Mouse (Mus musculus) lung, embryonic 16.5 days (tissue): ENCODE results near the gene Nptn. TPM values are rescaled to one million over a fixed set of nuclear protein-coding genes. Genes with fewer than 3 reads are reported as not detected.

ENCODE experiments used
- ATAC-seq: fragments of 200-750 bp; cut with Nextera tagmentation; 2 replicates; pipeline ENCODE4 v1.8.0; 2017; ENCODE audit warnings: low read depth, mild to moderate bottlenecking, moderate library complexity
- H3K27ac ChIP-seq: fragments of 300-500 bp; sonication (generic); 2 replicates; pipeline ENCODE4 v1.5.1; 2014; ENCODE audit warnings: mild to moderate bottlenecking, control low read depth, low read length
- H3K27me3 ChIP-seq: fragments of 300-500 bp; sonication (generic); 2 replicates; pipeline ENCODE4 v1.6.1; 2014; ENCODE audit warnings: low read depth, low read length, mixed read lengths; ENCODE audit not compliant: control insufficient read depth, insufficient read depth
- H3K36me3 ChIP-seq: fragments of 300-500 bp; sonication (generic); 2 replicates; pipeline ENCODE4 v1.6.1; 2014; ENCODE audit warnings: low read length; ENCODE audit not compliant: control insufficient read depth, insufficient read depth
- H3K4me1 ChIP-seq: fragments of 300-500 bp; sonication (generic); replicated peaks from 2 replicates; pipeline ENCODE4 v1.6.1; 2014; ENCODE audit warnings: low read length, mixed read lengths; ENCODE audit not compliant: control insufficient read depth, insufficient read depth
- H3K4me2 ChIP-seq: fragments of 300-500 bp; sonication (generic); 2 replicates; pipeline ENCODE4 v1.6.1; 2014; ENCODE audit warnings: low read depth, low read length, control low read depth
- H3K4me3 ChIP-seq: fragments of 300-500 bp; sonication (generic); 2 replicates; pipeline ENCODE4 v1.5.1; 2014; ENCODE audit warnings: mild to moderate bottlenecking, low read length, control low read depth
- H3K9ac ChIP-seq: fragments of 300-500 bp; sonication (generic); 2 replicates; pipeline ENCODE4 v1.6.1; 2014; ENCODE audit warnings: low read length, control low read depth
- H3K9me3 ChIP-seq: fragments of 300-500 bp; sonication (generic); 2 replicates; pipeline ENCODE4 v1.6.1; 2016; ENCODE audit warnings: low read length; ENCODE audit not compliant: control insufficient read depth
- WGBS: fragments of 180-500 bp; shearing (Covaris S2); extraction: QIAGEN DNeasy Blood & Tissue Kit; methylation state at CpG from one replicate; pipeline ENCODE4 v1.1.7; 2014; 5-methylcytosine and 5-hydroxymethylcytosine counted together
- polyA plus RNA-seq: library from polyadenylated mRNA; unstranded; fragments of >200 nt; fragmentation: Nextera tagmentation; extraction: Ambion mirVana; gene quantifications from 2 replicates; pipeline ENCODE4 v1.2.1, GENCODE M21; 2015

Nptn gene
- polyA plus RNA-seq, 1 experiment from 2014 or later = 142 TPM

- Histone ChIP-seq H3K27ac (no peak overlapping the region), H3K9ac (no peak overlapping the region), H3K27me3 (no peaks in the 10 kb centered on the region), H3K4me1 (no peaks in the 10 kb centered on the region), H3K9me3 (no peaks in the 10 kb centered on the region), H3K36me3 (peaks cover 7% of the 10 kb centered on the region), H3K4me2 (no peak overlapping the region), H3K4me3 (no peak overlapping the region)
- no peak for ATAC-seq
- 73% methylated on average over 2 of the region's 2 CpGs for WGBS
These were observed 48.4 kb downstream of the Nptn start for GRCm38 (mm10) chr9:58630441-58630840.

GRCm38 (mm10) chr9:58648406-58649264, 66.6 kb downstream of the Nptn start:
- 81% methylated on average over 6 of the region's 6 CpGs for WGBS
- ATAC-seq = no peak
- Histone ChIP-seq H3K4me2 (no peak overlapping the region), H3K27ac (no peak overlapping the region), H3K9ac (no peak overlapping the region), H3K36me3 (peaks cover 13% of the 10 kb centered on the region), H3K27me3 (no peaks in the 10 kb centered on the region), H3K4me3 (no peak overlapping the region), H3K4me1 (no peaks in the 10 kb centered on the region; the same call in 1 of the 2 replicates), H3K9me3 (no peaks in the 10 kb centered on the region)

- ATAC-seq = no peak
- WGBS = 70% methylated on average over 4 of the region's 4 CpGs
- no peaks in the 10 kb centered on the region for H3K9me3 ChIP-seq
- H3K4me2 ChIP-seq = no peak overlapping the region
- H3K27me3 ChIP-seq = no peaks in the 10 kb centered on the region
- no peak overlapping the region for H3K9ac ChIP-seq
- peaks cover 11% of the 10 kb centered on the region for H3K36me3 ChIP-seq
- no peaks in the 10 kb centered on the region; the same call in 1 of the 2 replicates for H3K4me1 ChIP-seq
- no peak overlapping the region for H3K4me3 ChIP-seq
- no peak overlapping the region for H3K27ac ChIP-seq
These were observed 67.2 kb downstream of the Nptn start for GRCm38 (mm10) chr9:58649265-58649626.

- ATAC-seq = no peak; the same call in 1 of the 2 replicates
- WGBS = 56% methylated on average over 4 of the region's 4 CpGs
- Histone ChIP-seq H3K9me3 (no peaks in the 10 kb centered on the region), H3K27me3 (no peaks in the 10 kb centered on the region), H3K4me3 (no peak overlapping the region), H3K36me3 (peaks cover 7% of the 10 kb centered on the region), H3K4me1 (no peaks in the 10 kb centered on the region; the same call in 1 of the 2 replicates), H3K4me2 (no peak overlapping the region), H3K27ac (no peak overlapping the region), H3K9ac (no peak overlapping the region)
These were observed 70.0 kb downstream of the Nptn start for GRCm38 (mm10) chr9:58651993-58652392.

GRCm38 (mm10) chr9:58654494-58654893, 72.5 kb downstream of the Nptn start:
- H3K9me3 ChIP-seq = no peaks in the 10 kb centered on the region
- no peaks in the 10 kb centered on the region for H3K27me3 ChIP-seq
- H3K9ac ChIP-seq = no peak overlapping the region
- H3K4me3 ChIP-seq = no peak overlapping the region
- 53% methylated on average over 4 of the region's 4 CpGs for WGBS
- no peak overlapping the region for H3K4me2 ChIP-seq
- H3K4me1 ChIP-seq = peaks cover 2% of the 10 kb centered on the region; the same call in 1 of the 2 replicates
- peak; percentile 75 for ATAC-seq
- H3K27ac ChIP-seq = peak overlapping the region; percentile 61
- H3K36me3 ChIP-seq = peaks cover 7% of the 10 kb centered on the region

- no peak overlapping the region for H3K4me2 ChIP-seq
- H3K27ac ChIP-seq = no peak overlapping the region
- H3K4me3 ChIP-seq = no peak overlapping the region
- H3K36me3 ChIP-seq = peaks cover 4% of the 10 kb centered on the region
- no peaks in the 10 kb centered on the region for H3K27me3 ChIP-seq
- H3K9me3 ChIP-seq = no peaks in the 10 kb centered on the region
- peaks cover 2% of the 10 kb centered on the region for H3K4me1 ChIP-seq
- WGBS = 48% methylated on average over 2 of the region's 2 CpGs
- H3K9ac ChIP-seq = no peak overlapping the region
- no peak for ATAC-seq
These were observed 74.4 kb downstream of the Nptn start for GRCm38 (mm10) chr9:58656396-58656795.

- H3K27ac ChIP-seq = no peak overlapping the region; the same call in 1 of the 2 replicates
These were observed 74.8 kb downstream of the Nptn start for GRCm38 (mm10) chr9:58656824-58657223.

GRCm38 (mm10) chr9:58657735-58658512, 75.9 kb downstream of the Nptn start:
- Histone ChIP-seq H3K9ac (no peak overlapping the region), H3K27me3 (no peaks in the 10 kb centered on the region), H3K27ac (peak overlapping the region; percentile 72), H3K4me1 (peaks cover 2% of the 10 kb centered on the region), H3K4me3 (no peak overlapping the region), H3K4me2 (no peak overlapping the region), H3K36me3 (peaks cover 5% of the 10 kb centered on the region), H3K9me3 (no peaks in the 10 kb centered on the region)
- ATAC-seq = peak; percentile 43; the same call in 1 of the 2 replicates
- 56% methylated on average over 5 of the region's 5 CpGs for whole genome bisulfite sequencing

More at GRCm38 (mm10) chr9:58656824-58657223, 74.8 kb downstream of the Nptn start:
- Histone ChIP-seq H3K36me3 (peaks cover under 1% of the 10 kb centered on the region), H3K4me1 (peaks cover 2% of the 10 kb centered on the region), H3K4me3 (no peak overlapping the region), H3K9me3 (no peaks in the 10 kb centered on the region), H3K9ac (no peak overlapping the region), H3K27me3 (no peaks in the 10 kb centered on the region), H3K4me2 (no peak overlapping the region)
- ATAC-seq = no peak
- WGBS = 51% methylated on average over 2 of the region's 2 CpGs
